Mouse (Mus musculus) ES-E14 (cell line): ENCODE results near the gene Ptcra. TPM values are rescaled to one million over a fixed set of nuclear protein-coding genes. Genes with fewer than 3 reads are reported as not detected.

Experiments used
- DNase-seq: peaks from one replicate; pipeline ENCODE4 v3.0.0-alpha.2; 2013; ENCODE audit warnings: low read depth, low spot score
- H3K27ac ChIP-seq: 2 replicates; pipeline ENCODE4 v1.5.1; 2012; ENCODE audit warnings: low read depth, mild to moderate bottlenecking, low read length, moderate library complexity, mixed read lengths; ENCODE audit not compliant: poor library complexity, insufficient read depth, severe bottlenecking
- H3K36me3 ChIP-seq: 2 replicates; pipeline ENCODE4 v1.6.1; 2012; ENCODE audit warnings: mild to moderate bottlenecking, low read length, moderate library complexity, mixed read lengths; ENCODE audit not compliant: control insufficient read depth, poor library complexity, insufficient read depth, severe bottlenecking
- H3K4me1 ChIP-seq, 2 experiments: fragments of 150-350 bp in 1 of 2; sonication (generic) in 1 of 2; 2 replicates each; pipeline ENCODE4 v1.6.1; 2012; ENCODE audit warnings: low read length in 2 of 2, mild to moderate bottlenecking in 1 of 2, mixed read lengths in 1 of 2; ENCODE audit not compliant: control insufficient read depth in 2 of 2, insufficient read depth in 2 of 2, poor library complexity in 1 of 2
- H3K4me3 ChIP-seq, 2 experiments: fragments of 150-350 bp in 1 of 2; sonication (generic) in 1 of 2; 2 replicates each; pipeline ENCODE4 v1.5.1; 2012; ENCODE audit warnings: low read length in 2 of 2, low read depth in 1 of 2, mild to moderate bottlenecking in 1 of 2, mixed read lengths in 1 of 2; ENCODE audit not compliant: insufficient read depth in 1 of 2, poor library complexity in 1 of 2, severe bottlenecking in 1 of 2
- H3K9ac ChIP-seq: 2 replicates; pipeline ENCODE4 v1.6.1; 2012; ENCODE audit warnings: low read depth, mild to moderate bottlenecking, low read length, mixed read lengths; ENCODE audit not compliant: poor library complexity, insufficient read depth, severe bottlenecking
- H3K9me3 ChIP-seq: fragments of 150-350 bp; sonication (generic); 2 replicates; pipeline ENCODE4 v1.6.1; 2012; ENCODE audit warnings: low read depth, mild to moderate bottlenecking, low read length; ENCODE audit not compliant: control insufficient read depth, insufficient read depth
- CHD2 ChIP-seq: IDR thresholded peaks from 2 replicates; pipeline ENCODE4 v1.6.1; 2014; ENCODE audit warnings: mild to moderate bottlenecking, low read depth, low read length, inconsistent platforms
- HCFC1 ChIP-seq: IDR thresholded peaks from 2 replicates; pipeline ENCODE4 v1.6.1; 2012; ENCODE audit warnings: low read length, inconsistent platforms, borderline replicate concordance; ENCODE audit not compliant: insufficient read depth
- MAFK ChIP-seq: IDR thresholded peaks from 2 replicates; pipeline ENCODE4 v1.6.1; 2014; ENCODE audit warnings: mild to moderate bottlenecking, low read depth, low read length, inconsistent platforms; ENCODE audit not compliant: insufficient read depth
- ZC3H11A ChIP-seq: IDR thresholded peaks from 2 replicates; pipeline ENCODE4 v1.6.1; 2012; ENCODE audit warnings: low read depth, mild to moderate bottlenecking, inconsistent platforms, low read length, borderline replicate concordance
- ZNF384 ChIP-seq: IDR thresholded peaks from 2 replicates; pipeline ENCODE4 v1.6.1; 2012; ENCODE audit warnings: low read depth, low read length, inconsistent platforms
- in situ Hi-C, 2 experiments: fragments of 600-800 bp; cut with MboI; formaldehyde crosslinking; loops; one replicate each; pipeline ENCODE4 v1.15.1; 2025; ENCODE audit warnings: low sequenced_read_pairs in 2 of 2, inconsistent platforms in 1 of 2; ENCODE audit not compliant: unreplicated experiment in 2 of 2
- total RNA-seq: library from RNA; depleted of rRNA; stranded (reverse); fragments of 300-350 nt; gene quantifications from 2 replicates; pipeline ENCODE4 v1.2.3, GENCODE M21; 2012; rRNA removed

The Ptcra gene
- 1.8 and 2.2 TPM in 2 replicates for total RNA-seq

DNA sequence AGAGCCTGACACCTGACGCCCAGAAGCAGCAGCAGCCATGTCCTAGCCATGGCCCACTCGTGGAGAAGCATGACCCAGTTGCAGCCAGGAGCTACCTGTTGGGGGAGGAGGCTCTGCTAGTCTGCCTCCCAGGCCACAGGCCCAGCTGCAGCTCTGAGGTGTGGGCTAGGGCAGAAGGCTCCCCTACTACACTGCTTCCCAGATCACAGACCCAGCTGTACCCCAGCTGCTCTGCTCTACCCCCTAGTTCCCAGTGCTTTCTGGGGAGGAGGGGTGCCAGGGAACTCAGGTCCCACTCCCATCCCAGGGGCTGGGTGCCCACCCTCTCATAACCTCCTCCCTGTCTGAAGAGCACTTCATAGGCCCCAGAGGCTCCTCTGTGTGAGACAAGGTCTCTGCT, at the start of gene Ptcra:
TSS of gene Ptcra (minus strand) at position 169 of the 400 bp plus-strand sequence.
- Histone ChIP-seq H3K9me3 (no peaks in the 10 kb centered on the region), H3K9ac (no peak within 1 kb of the TSS), H3K4me3 (no peak within 1 kb of the TSS), H3K36me3 (no peaks in the 10 kb centered on the region), H3K4me1 (peaks cover 0 to 11% of the 10 kb centered on the region in 2 experiments; a peak in 1 of 4 replicates), H3K27ac (no peak within 1 kb of the TSS)
- in situ Hi-C loops = no loop called here
- no peak for TF ChIP-seq MAFK
- no peak for TF ChIP-seq ZNF384
- no peak for TF ChIP-seq ZC3H11A
- no peak for TF ChIP-seq HCFC1
- no peak for TF ChIP-seq CHD2
- DNase-seq = no peak

DNA sequence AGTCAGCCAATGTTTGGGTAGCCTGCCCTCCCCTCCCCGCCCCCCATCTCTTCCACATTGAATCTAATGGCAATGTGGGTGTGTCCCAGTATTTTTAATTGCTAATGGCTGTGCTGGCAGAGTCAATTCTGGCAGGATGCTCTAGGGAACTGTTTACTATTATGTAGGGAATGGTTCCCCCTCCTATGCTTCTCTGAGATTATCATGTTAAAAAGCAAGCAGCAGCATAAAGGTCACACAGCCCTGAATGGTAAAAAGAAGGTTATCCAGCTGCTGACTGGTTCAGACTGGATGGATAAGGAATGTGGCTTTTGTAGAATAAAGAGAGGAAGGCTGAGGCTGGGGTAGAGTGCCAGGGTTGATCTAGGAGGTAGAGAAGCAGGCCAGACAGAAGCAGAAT, 48.9 kb upstream of the Ptcra start:
- Histone ChIP-seq H3K4me3 (peak overlapping the region; percentile 34 to 74; a peak in 3 of 4 replicates), H3K27ac (peak overlapping the region; percentile 98; the same call in 1 of the 2 replicates), H3K9me3 (no peaks in the 10 kb centered on the region), H3K4me1 (peaks cover 12 to 29% of the 10 kb centered on the region in 2 experiments), H3K9ac (peak overlapping the region; percentile 85; the same call in 1 of the 2 replicates), H3K36me3 (peaks cover 22% of the 10 kb centered on the region)
- DNase-seq = peak; percentile 75
- in situ Hi-C loops = no loop called here
- TF ChIP-seq CHD2 (peak; percentile 63; the same call in 1 of the 2 replicates), ZNF384 (no peak)

DNA sequence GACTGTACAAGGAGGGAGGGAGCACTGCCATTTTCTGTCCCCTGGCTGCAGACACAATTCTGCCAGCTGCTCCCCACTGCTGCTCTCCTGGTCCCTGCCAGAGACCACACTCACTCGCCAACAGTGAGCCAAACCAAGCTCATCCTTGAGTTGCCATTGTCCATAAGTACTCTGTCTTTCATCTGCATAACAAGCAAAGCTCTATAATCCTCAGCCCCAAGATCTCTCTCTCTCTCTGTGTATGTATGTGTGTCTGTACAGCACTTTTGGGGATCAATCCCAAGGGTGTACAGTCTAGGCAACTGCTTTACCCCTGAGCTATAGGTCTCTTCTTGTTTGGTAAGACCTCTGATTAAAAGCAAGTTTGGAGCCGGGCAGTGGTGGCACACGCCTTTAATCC, 47.2 kb upstream of the Ptcra start:
- in situ Hi-C loops = no loop called here
- peaks cover 10 to 22% of the 10 kb centered on the region in 2 experiments for H3K4me1 ChIP-seq
- 0 out of 2 replicates have a peak, but pooled peaks have one; percentile 18 for TF ChIP-seq MAFK
- no peak for TF ChIP-seq CHD2
- TF ChIP-seq HCFC1 = 0 out of 2 replicates have a peak, but pooled peaks have one; percentile 38
- TF ChIP-seq ZNF384 = no peak
- TF ChIP-seq ZC3H11A = no peak
- DNase-seq = no peak
- H3K36me3 ChIP-seq = peaks cover 37% of the 10 kb centered on the region
- H3K9me3 ChIP-seq = no peaks in the 10 kb centered on the region
- peak overlapping the region; percentile 57; the same call in 1 of the 2 replicates for H3K9ac ChIP-seq
- H3K4me3 ChIP-seq = peak overlapping the region; percentile 43 to 74
- peak overlapping the region; percentile 98; the same call in 1 of the 2 replicates for H3K27ac ChIP-seq

GRCm38 (mm10) chr17:46809131-46809830, 45.8 kb upstream of the Ptcra start:
- in situ Hi-C loops = no loop called here
- Histone ChIP-seq H3K4me3 (peak overlapping the region in 1 of 2 experiments; percentile 37; a peak in 2 of 4 replicates), H3K36me3 (peaks cover 45% of the 10 kb centered on the region), H3K9me3 (no peaks in the 10 kb centered on the region), H3K27ac (peak overlapping the region; percentile 74), H3K9ac (peak overlapping the region; percentile 72; the same call in 1 of the 2 replicates), H3K4me1 (peaks cover 10 to 15% of the 10 kb centered on the region in 2 experiments)
- no peak for DNase-seq
- TF ChIP-seq CHD2 (no peak), ZC3H11A (no peak), HCFC1 (no peak), ZNF384 (no peak), MAFK (no peak)
